Mouse (Mus musculus): ENCODE measurements around the gene Elk1.

Gene Elk1

DNA sequence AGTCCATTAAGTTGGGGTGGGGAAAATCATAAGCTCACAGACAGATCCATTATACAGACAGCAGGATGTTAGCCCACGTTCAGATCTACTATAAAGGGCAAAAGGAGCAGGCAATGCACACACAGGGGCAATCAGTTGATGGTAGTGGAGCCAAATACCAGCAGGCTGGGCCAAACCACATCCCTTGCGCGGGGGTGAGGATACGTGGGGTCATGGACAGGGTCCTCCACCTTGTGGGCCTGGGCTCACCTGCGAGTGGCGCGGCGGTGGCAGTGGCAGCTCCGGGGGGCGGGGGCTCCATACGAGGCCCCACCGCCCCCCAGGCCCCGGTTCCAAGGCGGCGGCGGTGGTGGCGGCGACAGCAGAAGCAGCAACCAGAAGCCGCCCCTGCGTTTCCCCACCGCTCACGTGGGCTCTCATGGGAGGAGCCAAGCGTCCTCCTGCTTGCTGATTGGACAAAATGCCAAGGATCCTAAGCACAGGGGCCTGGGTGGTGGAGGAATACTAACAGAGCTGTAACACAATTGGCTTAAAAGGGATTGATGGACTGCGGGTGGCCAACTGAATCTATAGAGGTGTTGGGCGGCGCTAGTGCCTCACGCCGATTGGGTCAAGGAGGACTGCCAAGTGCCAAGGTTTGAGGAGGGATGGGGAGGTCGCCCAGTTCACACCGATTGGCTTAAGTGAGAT is at the start of gene Elk1:
TSS of gene Elk1 (minus strand) at position 418 of the 690 bp plus-strand sequence.
- DNase-seq (ENCODE audit: low spot score in 2 of 2), result peak; percentile 62 to 81

DNA sequence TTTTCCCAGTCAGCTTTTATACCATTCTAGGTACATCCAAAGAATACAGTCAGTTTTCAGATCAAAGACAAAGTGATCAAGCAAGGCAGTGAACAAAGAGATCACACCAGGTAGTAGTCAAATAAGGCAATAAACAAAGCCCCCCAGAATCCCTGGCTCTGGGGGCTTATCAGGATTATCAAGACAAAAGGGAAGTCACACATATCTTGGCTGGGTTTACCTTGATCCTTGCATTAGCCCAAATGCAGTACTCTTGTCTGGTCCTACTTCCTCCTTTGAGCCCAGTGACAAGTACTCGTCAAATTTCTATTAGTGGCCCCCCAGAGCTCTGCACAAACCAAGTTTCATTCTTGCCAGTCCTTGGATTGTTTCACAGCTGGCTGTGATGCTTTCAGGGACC is 30.5 kb upstream of the Elk1 start:
- no peak for DNase-seq (ENCODE audit: low spot score in 2 of 2)

- DNase-seq (ENCODE audit: low spot score in 2 of 2), result peak; percentile 73 to 89
Observed at GRCm38 (mm10) chrX:20961477-20962378, 11.3 kb upstream of the Elk1 start, which contains the start of gene Uxt. Gene Uxt (minus strand): TSS chrX:20962017.

DNA sequence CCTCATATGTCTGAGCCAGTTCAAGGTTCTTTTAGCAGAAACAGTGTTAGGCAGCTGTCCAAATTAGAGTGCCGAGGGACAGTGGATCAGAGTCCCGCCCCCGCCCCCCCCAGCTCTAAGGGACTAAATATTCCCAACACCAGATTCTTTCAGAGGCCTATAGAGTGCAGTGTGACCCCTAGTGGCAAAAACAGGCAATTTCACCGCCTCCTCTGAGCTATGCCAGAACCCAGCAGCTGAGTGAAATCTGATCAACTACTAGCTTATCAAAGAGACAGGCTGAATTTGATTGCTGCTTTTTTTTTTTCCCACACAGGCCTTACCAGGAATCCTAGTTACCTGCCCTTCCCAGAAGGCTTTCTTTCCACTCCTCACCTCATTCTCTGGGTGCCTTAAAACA is 4.4 kb downstream of the Elk1 start:
- peak in 1 of 2 experiments; percentile 27 for DNase-seq (ENCODE audit: low spot score in 2 of 2)

DNA sequence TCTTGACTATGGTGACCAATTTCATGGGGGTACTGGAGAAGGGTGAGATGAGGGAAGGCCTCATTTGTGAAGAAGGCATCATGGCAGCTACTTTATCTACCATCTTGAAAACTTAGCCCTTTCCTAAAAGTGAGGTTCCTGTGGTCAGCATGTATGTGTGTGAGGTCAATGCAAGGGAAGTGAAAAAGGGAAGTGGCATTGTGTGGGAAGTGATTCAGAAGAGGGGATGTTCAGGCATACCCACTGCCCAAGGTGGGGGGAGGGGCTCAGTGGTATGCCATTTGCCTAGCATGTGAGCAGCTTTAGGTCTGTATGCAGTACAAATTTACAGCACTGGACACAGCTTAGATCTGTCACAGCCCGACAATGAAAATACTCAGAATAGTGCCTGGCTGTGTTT is 18.4 kb downstream of the Elk1 start:
- DNase-seq (ENCODE audit: low spot score in 2 of 2), result no peak

GRCm38 (mm10) chrX:20931364-20931763 is 19.0 kb downstream of the Elk1 start, which contains the start of gene Cfp:
Gene Cfp (minus strand): TSS chrX:20931555.
- DNase-seq (ENCODE audit: low spot score in 2 of 2), result no peak

- DNase-seq (ENCODE audit: low spot score in 2 of 2), result no peak
Observed at GRCm38 (mm10) chrX:20929859-20930258, 20.5 kb downstream of the Elk1 start.

DNA sequence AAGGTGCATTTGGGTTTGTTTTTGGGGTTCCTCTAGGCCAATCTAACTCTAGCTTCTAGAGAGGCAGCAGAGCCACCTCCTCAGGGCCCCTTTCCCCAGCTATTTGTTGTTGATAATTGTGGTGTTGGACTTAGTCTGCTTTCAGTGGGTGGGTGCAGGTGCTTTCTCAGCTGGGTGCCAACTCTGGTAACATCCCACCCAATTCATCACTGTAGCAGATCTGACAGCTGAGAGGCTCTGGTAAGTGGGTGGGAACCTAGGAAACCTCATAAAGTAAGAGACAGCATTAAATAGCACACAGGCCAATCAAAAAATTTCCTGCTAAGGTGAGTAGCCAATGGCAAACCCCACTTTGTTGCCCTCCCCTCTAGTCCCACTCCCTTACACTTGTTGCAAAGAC is 25.4 kb downstream of the Elk1 start:
- no peak for DNase-seq (ENCODE audit: low spot score in 2 of 2)

DNA sequence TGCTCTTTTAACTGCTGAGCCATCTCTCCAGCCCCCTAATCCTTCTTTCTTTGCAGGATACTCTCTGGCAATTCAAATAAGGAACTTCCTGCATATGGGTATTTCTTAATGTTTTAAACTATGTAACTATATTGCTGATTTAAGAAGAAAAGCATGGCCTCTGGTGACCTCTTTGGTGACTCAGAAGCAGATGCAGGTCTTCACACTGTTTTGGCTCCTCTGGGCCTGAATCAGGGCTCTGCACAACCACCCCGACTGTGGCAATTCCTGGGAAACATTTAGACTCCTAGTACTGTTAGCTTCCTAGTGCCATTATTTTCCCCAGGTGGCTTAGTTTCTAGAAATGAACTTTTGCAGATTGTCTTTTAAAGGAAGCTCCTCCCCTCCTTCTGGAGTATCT is 26.9 kb downstream of the Elk1 start:
- no peak for DNase-seq (ENCODE audit: low spot score in 2 of 2)

DNA sequence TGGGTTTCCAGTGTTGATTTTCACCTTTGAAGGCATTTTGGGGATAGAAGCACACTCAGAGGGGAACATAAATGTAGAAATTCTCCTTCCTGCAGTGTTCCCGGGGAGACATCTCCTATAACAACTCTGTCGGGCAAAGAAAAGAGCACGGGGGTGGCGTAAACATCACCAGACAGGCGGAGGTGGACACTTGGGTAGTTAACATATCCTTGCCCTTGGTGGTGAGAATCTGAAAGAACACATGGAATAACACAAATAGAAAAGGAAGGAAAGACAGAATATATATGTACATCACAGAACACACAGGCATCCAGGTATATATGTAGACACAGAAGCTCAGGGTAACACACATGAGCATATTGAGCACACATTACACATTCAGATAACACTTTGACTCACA is 29.0 kb downstream of the Elk1 start:
- no peak for DNase-seq (ENCODE audit: low spot score in 2 of 2)

GRCm38 (mm10) chrX:20920844-20921364 is 29.5 kb downstream of the Elk1 start, which contains the start of gene Syn1:
Gene Syn1 (minus strand): TSS chrX:20921004.
- peak; percentile 19 to 72 for DNase-seq (ENCODE audit: low spot score in 2 of 2)

- DNase-seq (ENCODE audit: low spot score in 2 of 2), result no peak
Observed at GRCm38 (mm10) chrX:20920249-20920843, 30.1 kb downstream of the Elk1 start.

DNA sequence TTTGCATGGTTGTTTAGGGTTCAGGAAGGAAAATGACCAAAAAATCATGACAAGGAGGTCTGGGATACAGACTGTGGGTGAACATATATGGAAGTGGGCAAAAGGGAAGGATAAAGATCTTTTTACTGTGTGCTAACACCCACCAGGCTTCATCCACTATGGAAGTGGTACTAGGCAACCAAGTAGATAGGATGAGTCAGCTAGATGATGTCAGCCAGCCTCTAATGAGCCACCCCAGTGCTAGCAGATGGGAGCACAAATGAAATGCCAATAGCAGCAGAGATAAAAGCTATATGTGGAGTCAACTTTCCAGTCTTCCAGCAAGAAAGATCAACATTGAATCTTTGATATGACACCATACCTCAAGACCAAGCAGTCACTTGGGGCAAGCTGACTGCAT is 35.3 kb downstream of the Elk1 start:
- DNase-seq (ENCODE audit: low spot score in 2 of 2), result no peak

- DNase-seq (ENCODE audit: low spot score in 2 of 2), result no peak
Observed at GRCm38 (mm10) chrX:20913726-20914125, 36.7 kb downstream of the Elk1 start.

DNA sequence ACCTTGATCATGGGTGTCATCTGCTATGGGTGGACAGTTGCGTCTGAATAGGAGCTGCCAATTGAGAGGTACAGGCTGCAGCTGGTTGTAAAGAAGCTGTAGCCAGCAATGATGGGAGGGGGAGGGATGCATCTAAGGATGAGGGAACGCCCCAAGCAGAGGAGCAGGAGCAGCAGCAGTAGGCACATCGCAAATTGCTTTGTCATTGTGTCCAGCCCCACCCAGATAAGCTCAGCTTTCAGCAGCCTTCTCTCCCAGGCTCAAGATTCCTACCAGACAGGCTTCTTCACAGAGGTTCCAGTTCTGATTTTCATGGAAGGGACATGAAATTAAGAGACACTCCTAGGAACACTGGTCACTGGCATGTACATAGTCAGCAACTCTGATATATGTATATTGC is 40.3 kb downstream of the Elk1 start:
- no peak for DNase-seq (ENCODE audit: low spot score in 2 of 2)
